Mouse (Mus musculus): ENCODE data around the gene Pde11a.

The Pde11a gene

DNA sequence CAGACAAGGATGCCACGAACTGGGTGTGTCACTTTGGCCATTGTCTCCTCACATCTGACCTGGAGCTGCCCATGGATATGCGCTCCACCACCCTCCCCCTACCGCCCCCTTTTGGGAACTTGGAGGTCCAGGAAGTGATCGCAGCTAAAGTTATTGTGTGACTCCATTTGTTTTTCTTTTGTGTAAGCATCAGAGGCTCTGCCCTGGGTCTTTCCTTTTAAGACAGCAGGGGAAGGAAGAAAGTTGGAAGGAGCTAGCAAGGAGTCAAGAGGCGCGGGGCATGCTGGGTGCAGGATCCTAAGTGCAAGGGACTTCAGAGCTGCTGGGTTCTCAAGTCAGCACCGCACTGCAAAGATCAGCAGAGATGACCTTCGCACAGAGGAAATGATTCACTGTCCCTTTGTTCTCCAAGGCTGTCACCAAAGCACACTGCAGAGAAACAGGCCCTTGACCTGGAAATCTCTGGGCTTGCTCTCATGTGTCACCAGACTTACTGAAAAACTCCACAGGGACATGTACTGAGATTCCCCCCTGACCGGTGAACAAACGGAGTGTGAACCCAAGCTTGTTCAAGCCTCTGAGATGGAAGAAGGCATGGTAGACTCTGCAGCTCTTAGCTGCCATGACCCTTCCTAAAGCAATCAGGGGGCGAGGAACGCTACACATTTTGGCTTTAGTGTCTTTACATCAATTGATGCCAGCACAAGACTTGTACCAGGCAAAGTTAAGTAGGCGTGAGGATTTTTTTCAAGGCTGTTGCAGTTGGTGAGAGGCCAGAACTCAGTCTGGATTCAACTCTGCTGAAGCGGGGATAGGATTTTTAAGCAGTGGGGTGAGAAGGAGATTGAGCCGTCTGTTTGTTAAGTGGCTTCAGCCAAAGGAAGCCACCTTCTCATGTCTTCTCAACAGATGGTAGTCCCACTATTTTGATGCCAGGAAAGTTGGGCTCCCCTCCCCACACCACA, 377.9 kb downstream of the Pde11a start:
- no peak for DNase-seq (ENCODE audit: low read depth, low spot score)

- no peak for DNase-seq (ENCODE audit: low read depth, low spot score)
These were observed 378.7 kb downstream of the Pde11a start for GRCm38 (mm10) chr2:75959850-75960365.

DNA sequence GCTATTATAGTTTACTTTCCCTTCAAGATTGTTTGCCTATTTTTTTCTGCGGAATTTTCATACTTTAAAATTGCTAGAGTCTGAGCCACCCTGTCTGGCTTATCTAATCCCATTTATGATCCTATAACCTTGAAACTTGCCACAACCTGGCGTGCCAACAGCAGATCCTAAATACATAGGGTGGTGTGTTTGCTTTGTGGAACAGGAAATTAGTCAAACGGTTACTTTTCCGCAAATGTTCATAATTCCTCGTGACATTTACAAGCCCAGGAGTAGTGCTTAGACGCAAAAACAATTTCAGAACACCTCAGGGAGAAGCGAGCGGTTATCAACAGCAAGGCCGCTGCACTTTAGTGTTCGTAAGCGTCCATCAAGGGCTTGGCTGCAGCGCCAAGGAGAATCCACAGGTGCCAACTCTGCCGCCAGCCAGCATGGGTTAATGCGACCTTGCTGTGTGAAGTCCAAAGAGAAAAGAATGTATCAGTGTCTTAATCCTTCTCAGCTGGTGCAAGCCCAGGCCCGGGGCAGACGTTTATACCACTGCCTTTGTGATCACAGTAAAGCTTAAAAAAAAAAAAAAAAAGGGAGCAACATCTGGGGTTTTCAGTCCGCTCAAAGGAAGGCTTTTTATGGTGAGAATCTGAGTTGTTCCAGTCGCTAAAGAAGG, 379.3 kb downstream of the Pde11a start:
- no peak for DNase-seq (ENCODE audit: low read depth, low spot score)

DNA sequence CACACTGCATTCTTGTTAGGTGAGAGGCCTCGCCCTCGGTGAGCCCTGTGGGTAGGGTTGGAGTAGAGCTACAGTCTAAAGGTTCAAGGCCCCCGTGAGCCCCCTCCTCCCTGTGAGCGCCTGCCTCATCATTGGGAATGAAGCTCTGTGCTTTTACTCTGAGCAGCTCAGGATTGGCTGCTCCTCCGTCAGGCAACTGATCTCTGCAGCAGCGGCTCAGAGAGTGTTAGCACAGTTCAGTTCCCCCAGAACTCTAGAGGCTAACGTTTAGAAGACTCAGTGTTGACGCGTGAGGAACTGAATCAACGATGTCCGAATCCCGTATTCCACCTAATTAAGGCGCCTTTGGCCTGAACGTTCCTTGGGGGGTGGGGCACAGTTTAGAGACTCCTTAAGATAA, 382.9 kb downstream of the Pde11a start:
- DNase-seq (ENCODE audit: low read depth, low spot score): no peak

DNA sequence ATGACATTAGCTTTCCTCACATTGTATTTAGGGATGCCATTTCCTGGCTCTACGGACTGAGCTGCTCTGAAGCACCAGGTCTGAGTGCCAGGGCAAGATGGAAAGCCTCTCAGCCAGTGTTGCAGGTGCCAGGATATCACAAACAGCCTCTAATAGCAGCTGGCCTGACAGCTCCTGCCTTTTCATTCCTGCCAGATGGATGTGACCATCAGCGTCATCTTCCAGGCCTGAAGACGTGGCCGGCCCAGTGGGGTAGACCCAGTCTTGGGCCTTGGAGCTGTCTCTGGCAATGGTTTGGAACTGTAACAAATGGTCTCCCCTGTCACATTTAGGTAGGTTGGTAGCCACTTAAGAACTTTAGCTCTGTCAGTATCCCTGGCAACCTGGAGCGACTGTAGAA, 385.3 kb downstream of the Pde11a start:
- no peak for DNase-seq (ENCODE audit: low read depth, low spot score)

DNA sequence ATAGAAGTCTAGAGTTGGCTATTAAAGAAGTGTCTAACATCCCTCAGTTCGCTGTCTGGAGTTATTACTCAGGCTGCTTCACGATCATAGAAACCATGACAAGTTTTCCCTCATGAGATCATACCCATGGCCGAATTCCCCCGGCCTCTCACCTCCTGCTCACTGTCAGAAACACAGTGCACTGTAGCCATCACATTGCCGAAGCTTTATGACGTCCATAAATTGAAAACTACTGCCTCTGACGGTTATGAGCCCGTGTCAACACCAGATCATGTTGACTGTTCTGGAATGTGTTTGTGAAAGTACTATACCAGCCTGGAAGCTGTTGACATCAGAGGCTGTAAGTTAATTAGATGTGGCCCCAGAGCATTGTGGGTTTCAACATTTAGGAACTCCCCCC, 387.9 kb downstream of the Pde11a start:
- no peak for DNase-seq (ENCODE audit: low read depth, low spot score)

Data from retina, adult 2 months (tissue).